Mouse (Mus musculus) embryonic fibroblast, embryonic 13.5 days (primary cell): ENCODE measurements around the gene Trank1.

Experiments used
- CTCF ChIP-seq: IDR thresholded peaks from 2 replicates; pipeline ENCODE4 v1.5.1; 2011; ENCODE audit warnings: mild to moderate bottlenecking, control low read depth, low read length, moderate library complexity, borderline replicate concordance; ENCODE audit not compliant: insufficient read depth
- POLR2A ChIP-seq: IDR thresholded peaks from 2 replicates; pipeline ENCODE4 v1.6.1; 2011; ENCODE audit warnings: low read depth, mild to moderate bottlenecking, control low read depth, low read length, moderate library complexity

- TF ChIP-seq CTCF (no peak), POLR2A (no peak)
These were observed 16.6 kb upstream of the Trank1 start for GRCm38 (mm10) chr9:111294911-111295310.
